Mouse (Mus musculus) lung, adult 2 months (tissue): ENCODE results near the gene Il6ra. TPM values are rescaled to one million over a fixed set of nuclear protein-coding genes. Genes with fewer than 3 reads are reported as not detected.
A peak's percentile ranks its signal among the peaks of the same experiment; 100 is the strongest.

Experiments
- DNase-seq: peaks from one replicate; pipeline ENCODE4 v3.0.0; 2022
- H3K4me1 ChIP-seq: fragments of 200-500 bp; 2 replicates; pipeline ENCODE4 v1.6.1; 2011; ENCODE audit warnings: low read length; ENCODE audit not compliant: control insufficient read depth, insufficient read depth
- H3K4me3 ChIP-seq: fragments of 200-500 bp; replicated peaks from 2 replicates; pipeline ENCODE3; 2011; ENCODE audit warnings: low read depth, mild to moderate bottlenecking, control low read depth, low read length; ENCODE audit errors: extremely low read depth
- CTCF ChIP-seq: fragments of 200-500 bp; IDR thresholded peaks from 2 replicates; pipeline ENCODE4 v1.5.1; 2011; ENCODE audit warnings: mild to moderate bottlenecking, low read length, control low read depth; ENCODE audit not compliant: insufficient read depth
- POLR2A ChIP-seq: fragments of 200-500 bp; IDR thresholded peaks from 2 replicates; pipeline ENCODE4 v1.6.1; 2011; ENCODE audit warnings: low read depth, mild to moderate bottlenecking, control low read depth, low read length, borderline replicate concordance; ENCODE audit errors: extremely low read depth
- WGBS: fragments of 180-500 bp; shearing (Covaris S2); methylation state at CpG from one replicate; pipeline ENCODE4 v1.1.7; 2018; 5-methylcytosine and 5-hydroxymethylcytosine counted together
- polyA plus RNA-seq: library from polyadenylated mRNA; depleted of rRNA; stranded (reverse); fragments of >200 nt; gene quantifications from 2 replicates; pipeline ENCODE4 v1.2.3, GENCODE M21; 2012

Gene Il6ra
- polyA plus RNA-seq, 1 experiment, result 19.8 TPM

DNA sequence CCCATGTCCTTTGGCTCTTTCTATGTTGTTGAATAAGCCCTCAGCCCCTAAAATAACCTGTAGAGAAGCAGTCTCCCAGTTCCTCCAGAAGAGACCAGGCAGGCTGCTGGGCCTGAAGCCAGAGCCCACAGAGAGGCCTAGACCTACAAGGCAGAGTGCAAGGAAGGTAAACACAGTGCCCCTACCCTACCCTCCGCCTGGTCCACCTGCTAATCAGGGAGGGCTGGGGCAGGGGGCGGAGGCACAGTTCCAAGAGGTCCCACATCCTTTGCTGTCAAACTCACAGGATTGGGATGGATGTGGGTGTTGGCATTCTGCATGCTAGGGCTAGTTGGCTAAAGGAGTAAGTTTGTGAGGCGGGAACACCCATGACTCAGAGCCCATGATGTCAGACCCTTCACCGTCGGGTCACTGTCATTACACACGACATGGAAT lies 871 bp downstream of the Il6ra start:
- peak; percentile 66 for DNase-seq
- TF ChIP-seq POLR2A (no peak), CTCF (no peak)
- WGBS, result 22% methylated on average over 6 of the region's 6 CpGs
- Histone ChIP-seq H3K4me1 (peaks cover 10% of the 10 kb centered on the region; the same call in 1 of the 2 replicates), H3K4me3 (peak overlapping the region; percentile 75)

DNA sequence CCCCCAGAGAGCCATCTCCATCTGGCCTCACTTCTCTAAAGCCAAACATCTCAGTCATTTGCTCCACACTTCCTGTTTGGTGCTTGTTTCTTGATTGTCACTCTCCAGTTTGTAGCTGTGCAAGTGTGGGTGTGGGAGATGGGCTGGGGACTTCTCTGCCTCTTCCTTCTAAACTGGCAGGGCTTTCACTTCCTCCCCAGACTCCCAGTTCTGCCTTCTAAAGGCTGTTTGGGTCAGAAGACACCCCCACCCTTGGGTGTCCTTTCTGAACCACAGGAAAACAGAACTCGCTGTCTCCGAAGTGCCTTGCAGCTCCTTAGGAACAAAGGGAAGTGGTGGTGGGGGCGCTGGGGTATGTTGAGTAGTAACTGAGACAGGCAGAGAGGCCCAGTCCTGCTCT lies 1.8 kb downstream of the Il6ra start:
- WGBS, result 63% methylated on average over 3 of the region's 3 CpGs
- TF ChIP-seq POLR2A (no peak), CTCF (no peak)
- DNase-seq, result no peak
- H3K4me1 ChIP-seq, result peaks cover 8% of the 10 kb centered on the region; the same call in 1 of the 2 replicates
- H3K4me3 ChIP-seq, result no peak overlapping the region

DNA sequence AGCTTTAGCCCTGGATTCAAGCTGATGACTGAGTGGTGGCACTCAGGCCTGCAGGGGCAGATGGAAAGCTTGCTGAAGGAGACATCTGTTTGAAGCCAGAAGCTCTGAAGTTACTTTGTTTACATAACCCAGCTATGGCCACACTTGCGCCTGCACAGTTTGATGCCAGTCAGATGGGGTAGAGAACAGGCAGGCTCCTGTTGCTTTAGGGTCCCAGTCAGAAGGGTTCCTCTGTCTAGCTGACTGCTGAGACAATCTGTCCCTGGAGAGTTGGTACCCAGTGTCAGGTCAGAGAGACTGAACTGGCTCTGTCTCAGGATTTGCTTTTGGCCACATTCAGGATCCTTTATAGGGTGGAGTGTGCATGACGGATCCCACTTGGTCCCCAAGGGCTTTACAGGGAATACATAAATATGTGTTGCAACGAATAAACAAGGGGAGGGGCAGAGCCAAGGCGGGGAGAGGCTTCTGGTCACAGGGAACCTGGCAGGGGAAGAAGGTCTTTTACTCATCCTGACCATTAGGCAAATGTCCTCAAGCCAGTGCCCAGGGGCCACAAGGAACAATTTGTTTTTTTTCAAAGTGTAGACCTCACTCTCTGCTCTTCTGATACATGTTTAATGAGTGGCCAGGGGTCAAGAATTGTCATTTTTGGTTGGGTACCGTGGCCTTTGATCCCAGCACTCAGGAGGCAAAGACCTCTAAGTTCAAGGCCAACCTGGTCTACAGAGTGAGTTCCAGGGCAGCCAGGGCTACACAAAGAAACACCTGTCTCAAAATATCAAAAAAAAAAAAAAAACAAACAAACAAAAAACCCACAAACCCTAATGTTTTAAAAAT lies 3.1 kb downstream of the Il6ra start:
- 52% methylated on average over 5 of the region's 5 CpGs for WGBS
- no peak for DNase-seq
- TF ChIP-seq CTCF (no peak), POLR2A (no peak)
- Histone ChIP-seq H3K4me1 (peaks cover 8% of the 10 kb centered on the region; the same call in 1 of the 2 replicates), H3K4me3 (no peak overlapping the region)

DNA sequence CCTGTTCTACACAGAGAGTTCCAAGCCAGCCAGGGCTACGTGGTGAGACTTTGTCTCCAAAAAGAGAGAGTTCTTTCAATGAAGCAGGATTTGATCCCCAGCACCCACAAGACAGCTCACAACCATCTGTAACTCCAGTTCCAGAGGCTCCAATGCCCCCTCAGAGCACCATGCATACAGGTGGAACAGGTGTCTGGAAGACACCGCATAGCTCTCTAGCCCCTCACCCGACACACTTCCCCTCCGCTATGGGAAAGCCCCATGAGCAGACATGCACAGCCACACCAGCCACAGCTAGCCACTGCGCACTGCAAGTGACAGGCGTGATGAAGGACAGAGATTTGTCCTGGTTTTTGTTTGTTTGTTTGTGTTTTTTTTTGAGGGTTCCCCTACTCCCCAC lies 4.2 kb downstream of the Il6ra start:
- peak overlapping the region; percentile 20 for H3K4me3 ChIP-seq
- TF ChIP-seq POLR2A (no peak), CTCF (no peak)
- 77% methylated on average over 6 of the region's 6 CpGs for WGBS
- 0 out of 2 replicates have a peak, but pooled peaks cover 8% of the 10 kb centered on the region for H3K4me1 ChIP-seq
- no peak for DNase-seq

DNA sequence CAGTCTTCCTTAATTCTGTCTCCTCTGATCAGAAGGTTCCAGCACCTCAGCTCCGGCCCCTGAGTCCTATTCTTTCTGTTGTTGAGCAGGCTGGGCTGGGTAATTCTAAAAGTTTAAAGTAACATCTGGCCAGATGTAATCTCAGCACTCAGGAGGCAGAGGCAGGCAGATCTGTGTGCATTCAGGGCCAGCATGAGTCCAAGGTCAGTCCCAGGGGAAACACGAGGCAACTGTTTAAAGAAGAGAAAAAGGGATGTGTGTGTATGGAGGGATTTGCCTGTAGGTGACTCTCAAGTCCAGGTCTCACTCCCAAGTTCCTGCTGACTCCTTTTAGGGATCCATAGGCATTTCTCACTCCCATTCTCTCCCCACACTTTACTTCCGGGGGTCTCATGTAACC lies 5.2 kb downstream of the Il6ra start:
- TF ChIP-seq CTCF, result no peak
- 83% methylated on average over 3 of the region's 3 CpGs for WGBS
- Histone ChIP-seq H3K4me1 (peaks cover 8% of the 10 kb centered on the region; the same call in 1 of the 2 replicates), H3K4me3 (no peak overlapping the region)
- DNase-seq, result no peak

- WGBS, result 63% methylated on average over 8 of the region's 8 CpGs
- no peak for DNase-seq
- H3K4me1 ChIP-seq, result peaks cover 17% of the 10 kb centered on the region
- no peak overlapping the region for H3K4me3 ChIP-seq
- TF ChIP-seq POLR2A (no peak), CTCF (no peak)
Measured at GRCm38 (mm10) chr3:89899511-89899908, 13.5 kb downstream of the Il6ra start.

- Histone ChIP-seq H3K4me3 (no peak overlapping the region), H3K4me1 (peaks cover 17% of the 10 kb centered on the region)
- no peak for DNase-seq
- WGBS, result 48% methylated on average over 5 of the region's 5 CpGs
- TF ChIP-seq CTCF, result no peak
- TF ChIP-seq POLR2A, result no peak
Measured at GRCm38 (mm10) chr3:89898870-89899510, 14.0 kb downstream of the Il6ra start.

GRCm38 (mm10) chr3:89898011-89898410 lies 15.0 kb downstream of the Il6ra start:
- DNase-seq, result no peak
- WGBS, result 80% methylated on average over 10 of the region's 10 CpGs
- TF ChIP-seq POLR2A (no peak), CTCF (no peak)
- no peak overlapping the region for H3K4me3 ChIP-seq
- peaks cover 17% of the 10 kb centered on the region for H3K4me1 ChIP-seq

DNA sequence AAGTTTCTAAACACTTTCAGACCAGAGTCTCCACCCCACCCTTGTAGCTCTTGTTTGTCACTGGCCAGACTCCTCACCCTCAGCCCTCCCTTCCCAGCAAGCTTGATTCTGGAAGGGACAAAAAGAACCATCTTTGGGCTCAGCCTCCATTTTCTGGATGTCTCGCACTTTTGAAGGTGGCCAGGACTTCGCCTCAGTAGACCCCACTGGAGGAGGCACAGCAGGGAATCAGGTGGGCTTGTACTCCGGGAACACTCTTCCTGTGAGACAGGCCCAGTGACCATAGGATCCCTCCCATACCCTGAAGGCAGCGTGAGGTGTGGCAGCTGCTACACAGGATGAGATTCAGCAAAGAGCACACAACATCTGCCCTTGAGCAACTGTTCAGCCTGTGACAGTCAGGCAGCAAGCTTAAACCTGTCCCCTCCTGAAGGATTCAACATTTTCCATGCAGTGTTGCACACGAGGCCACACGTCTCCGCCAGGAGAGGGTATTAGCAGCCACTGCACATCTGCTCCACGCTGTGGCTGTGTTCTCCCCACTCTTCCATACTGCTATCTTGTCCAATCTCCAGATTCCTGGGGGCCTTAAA lies 15.7 kb downstream of the Il6ra start:
- Histone ChIP-seq H3K4me3 (no peak overlapping the region), H3K4me1 (peaks cover 17% of the 10 kb centered on the region)
- WGBS, result 88% methylated on average over 8 of the region's 8 CpGs
- TF ChIP-seq POLR2A (no peak), CTCF (no peak)
- no peak for DNase-seq
